Mouse (Mus musculus) adrenal gland, postnatal 10 days (tissue): ENCODE measurements around the gene 1700025B11Rik. TPM values are rescaled to one million over a fixed set of nuclear protein-coding genes. Genes with fewer than 3 reads are reported as not detected.
"Not testable (repeated sequence)": the region's sequence is repeated elsewhere in the genome, so short reads cannot be mapped to it uniquely, and the experiment has no call there.

Experiments used
- DNase-seq: peaks from one replicate; pipeline ENCODE4 v3.0.0; 2021; ENCODE audit warnings: mixed read lengths
- long read RNA-seq, 2 experiments: library from polyadenylated mRNA; stranded (forward); transcript quantifications; one replicate each; pipeline ENCODE4 v2.0.0; 2021
- total RNA-seq, 2 experiments: library from RNA; stranded (reverse); gene quantifications; 2 replicates each; pipeline ENCODE4 v1.2.3; 2021

The 1700025B11Rik gene
- not detected for total RNA-seq
- long read RNA-seq, experiment 1 = 0 reads
- long read RNA-seq, experiment 2 = 0 reads

- no peak for DNase-seq
Measured at GRCm38 (mm10) chr15:77561792-77562191, at the start of gene 1700025B11Rik. 1700025B11Rik (minus strand) TSS chr15:77561892.

GRCm38 (mm10) chr15:77606069-77606468, 44.4 kb upstream of the 1700025B11Rik start:
- DNase-seq = no peak

- DNase-seq = no peak
Measured at GRCm38 (mm10) chr15:77598958-77599357, 37.3 kb upstream of the 1700025B11Rik start, which contains the start of gene Gm36245. Gm36245 (plus strand) TSS chr15:77599258.

- no peak for DNase-seq
Measured at GRCm38 (mm10) chr15:77598429-77598828, 36.7 kb upstream of the 1700025B11Rik start.

GRCm38 (mm10) chr15:77595961-77596360, 34.3 kb upstream of the 1700025B11Rik start, which contains the start of gene Apol10b:
Apol10b (minus strand) TSS chr15:77596125.
- DNase-seq = no peak

GRCm38 (mm10) chr15:77593557-77593956, 31.9 kb upstream of the 1700025B11Rik start:
- DNase-seq = no peak

GRCm38 (mm10) chr15:77590881-77591280, 29.2 kb upstream of the 1700025B11Rik start:
- no peak for DNase-seq

- DNase-seq = no peak
Measured at GRCm38 (mm10) chr15:77588981-77589380, 27.3 kb upstream of the 1700025B11Rik start.

GRCm38 (mm10) chr15:77587026-77587425, 25.3 kb upstream of the 1700025B11Rik start:
- peak; percentile 45 for DNase-seq

- peak; percentile 15 for DNase-seq
Measured at GRCm38 (mm10) chr15:77581681-77582080, 20.0 kb upstream of the 1700025B11Rik start.

- DNase-seq = no peak
Measured at GRCm38 (mm10) chr15:77579311-77579710, 17.6 kb upstream of the 1700025B11Rik start.

- no peak for DNase-seq
Measured at GRCm38 (mm10) chr15:77578801-77579200, 17.1 kb upstream of the 1700025B11Rik start.

- no peak for DNase-seq
Measured at GRCm38 (mm10) chr15:77563219-77563618, 1.5 kb upstream of the 1700025B11Rik start.

GRCm38 (mm10) chr15:77539221-77539620, 22.5 kb downstream of the 1700025B11Rik start:
- not testable (repeated sequence) for DNase-seq

- DNase-seq = no peak
Measured at GRCm38 (mm10) chr15:77533216-77533615, 28.5 kb downstream of the 1700025B11Rik start, which contains the start of gene Apol7c. Apol7c (minus strand) TSS chr15:77533316.

GRCm38 (mm10) chr15:77523186-77523843, 38.4 kb downstream of the 1700025B11Rik start:
- DNase-seq = peak; percentile 84

GRCm38 (mm10) chr15:77520596-77520995, 41.1 kb downstream of the 1700025B11Rik start:
- not testable (repeated sequence) for DNase-seq

Other genes with a start within 250 kb of the 1700025B11Rik start
- gene Apol7a, start 162.8 kb downstream of the 1700025B11Rik start, total RNA-seq = 1 to 10 TPM; 3.8 to 5.1 TPM
- gene Apol9a, start 150.8 kb downstream of the 1700025B11Rik start, total RNA-seq = under 1 TPM; 0.30 to 0.58 TPM
- gene Apol7b, start 114.4 kb downstream of the 1700025B11Rik start, total RNA-seq = not detected
- under 1 TPM in 1 of 2 experiments, not detected in 1; 0.09 TPM for gene Apol10a, start 84.8 kb downstream of the 1700025B11Rik start, total RNA-seq
- gene Apol11a, start 53.6 kb downstream of the 1700025B11Rik start, total RNA-seq = not detected
- under 1 TPM; 0.30 to 0.33 TPM for gene Apol7c, start 28.6 kb downstream of the 1700025B11Rik start, total RNA-seq
- under 1 TPM in 1 of 2 experiments, not detected in 1; 0.18 TPM for gene Apol10b, start 34.2 kb upstream of the 1700025B11Rik start, total RNA-seq
- gene Gm36245, start 37.4 kb upstream of the 1700025B11Rik start, total RNA-seq = not detected
- under 1 TPM; 0.39 to 0.61 TPM for gene Apol11b, start 81.4 kb upstream of the 1700025B11Rik start, total RNA-seq
- under 1 TPM; 0.18 to 0.48 TPM for gene Apol7e, start 137.0 kb upstream of the 1700025B11Rik start, total RNA-seq
- gene Apol9b, start 167.1 kb upstream of the 1700025B11Rik start, total RNA-seq = under 1 TPM; 0.30 to 0.42 TPM
- gene Apol8, start 195.1 kb upstream of the 1700025B11Rik start, total RNA-seq = under 1 TPM; 0.39 to 0.88 TPM